Mouse (Mus musculus): Measurements from ENCODE around the gene Psmc1. TPM values are rescaled to one million over a fixed set of nuclear protein-coding genes. Genes with fewer than 3 reads are reported as not detected.
A peak's percentile ranks its signal among the peaks of the same experiment; 100 is the strongest.

Psmc1 gene
- polyA plus RNA-seq, 1 experiment: 51.8 TPM

DNA sequence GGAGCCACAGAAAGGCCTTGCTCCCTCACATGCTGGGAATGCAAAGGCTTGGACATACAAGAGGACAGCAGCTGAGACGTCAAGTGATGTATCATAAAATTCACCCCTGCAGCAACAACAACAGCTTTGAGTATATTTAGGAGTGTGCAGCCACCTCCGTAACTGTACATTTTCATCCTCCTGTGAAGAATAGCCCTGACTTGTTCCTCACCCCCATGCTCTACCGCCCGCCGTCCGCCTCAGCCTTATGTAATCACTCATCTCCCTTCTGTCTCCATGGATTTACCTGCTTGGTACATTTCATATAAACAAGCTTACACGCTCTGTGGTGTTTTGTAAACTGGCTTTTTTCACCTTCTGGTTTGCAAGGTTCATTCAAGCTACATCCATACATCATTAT, 42.5 kb downstream of the Psmc1 start:
- TF ChIP-seq CTCF (conservative IDR thresholded peaks at IDR 0.05; ENCODE audit: insufficient read depth, insufficient read length, low read depth, low read length) (no peak), POLR2A (IDR thresholded peaks at IDR 0.05; ENCODE audit: low read depth, low read length) (no peak)
- Histone ChIP-seq H3K4me1 (ENCODE audit: control insufficient read depth, insufficient read depth, low read length) (no peaks in the 10 kb centered on the region), H3K4me3 (ENCODE audit: insufficient read depth, low read depth, low read length) (no peak overlapping the region), H3K27ac (ENCODE audit: insufficient read depth, low read depth, low read length) (no peak overlapping the region), H3K36me3 (ENCODE audit: control insufficient read depth, insufficient read depth, low read length) (0 out of 2 replicates have a peak, but pooled peaks cover under 1% of the 10 kb centered on the region), H3K27me3 (replicated peaks; ENCODE audit: control insufficient read depth, insufficient read depth, low read length) (no peaks in the 10 kb centered on the region)
- 95% methylated on average over 7 of the region's 7 CpGs for WGBS
- DNase-seq: no peak

DNA sequence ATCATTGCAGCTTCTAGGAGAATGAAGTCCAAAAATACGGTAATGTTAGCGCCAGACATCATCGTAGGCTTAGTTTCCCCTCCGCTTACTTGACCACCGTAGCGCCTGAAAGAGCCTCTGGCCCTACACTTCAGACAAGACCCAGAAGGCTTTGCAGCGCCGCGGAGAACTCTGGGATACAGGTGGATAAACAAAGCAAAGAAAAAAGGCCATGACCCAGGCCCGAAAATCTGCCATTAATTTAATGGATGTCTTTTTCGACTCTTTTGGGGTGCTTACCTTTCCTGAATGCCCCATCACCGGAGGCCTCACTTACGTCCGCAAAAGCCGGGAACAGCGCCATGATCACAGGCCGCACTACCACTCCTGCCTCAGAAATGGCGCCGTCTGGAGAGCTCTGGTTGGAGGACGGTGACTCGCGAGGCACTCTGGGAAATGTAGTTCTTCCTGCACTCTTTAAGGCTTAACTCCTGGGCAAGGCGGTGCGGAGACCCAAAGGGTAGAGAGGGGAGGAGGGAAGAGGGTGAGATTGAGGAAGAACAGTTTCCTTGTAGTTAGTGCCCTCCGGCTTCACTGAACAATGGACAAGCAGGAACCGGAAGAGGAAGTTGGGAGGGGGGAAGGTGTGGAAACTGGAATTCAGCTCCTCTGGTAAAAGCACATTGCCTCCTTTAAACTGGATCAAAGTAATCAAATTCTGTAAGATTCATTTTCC, 49.5 kb downstream of the Psmc1 start, which contains the start of gene Nrde2:
TSS of gene Nrde2 (minus strand) at position 393 of the 715 bp plus-strand sequence.
- H3K27ac ChIP-seq (ENCODE audit: insufficient read depth, low read depth, low read length): peak within 1 kb of the TSS; percentile 89

DNA sequence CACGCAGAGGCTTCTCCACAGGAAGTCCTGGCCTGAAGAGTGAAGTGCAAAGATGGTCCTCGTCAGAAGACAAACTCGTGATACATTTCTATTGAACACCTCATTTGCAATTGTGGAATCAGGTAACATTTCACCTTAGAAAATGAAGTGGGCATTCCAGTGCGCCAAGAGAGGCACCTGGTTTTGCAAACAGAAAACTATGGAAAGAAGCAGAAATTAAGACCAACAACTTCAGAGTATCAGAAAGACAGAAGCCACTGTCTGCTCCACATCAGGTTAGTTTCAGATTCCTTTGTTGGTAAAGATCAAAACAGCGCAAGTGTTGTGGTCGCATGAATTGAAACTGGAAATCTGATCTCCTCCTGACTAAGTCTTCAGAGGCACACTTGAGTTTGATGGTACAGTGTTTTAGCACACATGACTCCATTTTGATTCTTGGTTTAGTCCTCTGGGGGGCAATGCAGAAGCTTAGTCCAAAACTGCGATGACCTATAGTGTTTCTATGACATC, 55.1 kb downstream of the Psmc1 start:
- no peak for DNase-seq
- Histone ChIP-seq H3K27me3 (replicated peaks; ENCODE audit: control insufficient read depth, insufficient read depth, low read length) (no peaks in the 10 kb centered on the region), H3K36me3 (ENCODE audit: control insufficient read depth, insufficient read depth, low read length) (no peaks in the 10 kb centered on the region), H3K4me1 (ENCODE audit: control insufficient read depth, insufficient read depth, low read length) (no peaks in the 10 kb centered on the region), H3K4me3 (ENCODE audit: insufficient read depth, low read depth, low read length) (no peak overlapping the region), H3K27ac (ENCODE audit: insufficient read depth, low read depth, low read length) (no peak overlapping the region)
- WGBS: 85% methylated on average over 7 of the region's 7 CpGs
- no peak for TF ChIP-seq CTCF (conservative IDR thresholded peaks at IDR 0.05; ENCODE audit: insufficient read depth, insufficient read length, low read depth, low read length)
- no peak for TF ChIP-seq POLR2A (IDR thresholded peaks at IDR 0.05; ENCODE audit: low read depth, low read length)

More for the DNA sequence above, 49.5 kb downstream of the Psmc1 start, which contains the start of gene Nrde2:
- H3K27me3 ChIP-seq (replicated peaks; ENCODE audit: control insufficient read depth, insufficient read depth, low read length): no peaks in the 10 kb centered on the region
- peak; percentile 96 for DNase-seq
- peak within 1 kb of the TSS; percentile 67 for H3K4me3 ChIP-seq (ENCODE audit: insufficient read depth, low read depth, low read length)
- WGBS: under 1% methylated on average over 26 of the region's 26 CpGs
- no peaks in the 10 kb centered on the region for H3K36me3 ChIP-seq (ENCODE audit: control insufficient read depth, insufficient read depth, low read length)
- TF ChIP-seq POLR2A (IDR thresholded peaks at IDR 0.05; ENCODE audit: low read depth, low read length) (peak; percentile 10), CTCF (conservative IDR thresholded peaks at IDR 0.05; ENCODE audit: insufficient read depth, insufficient read length, low read depth, low read length) (no peak)
- H3K4me1 ChIP-seq (ENCODE audit: control insufficient read depth, insufficient read depth, low read length): no peaks in the 10 kb centered on the region

DNA sequence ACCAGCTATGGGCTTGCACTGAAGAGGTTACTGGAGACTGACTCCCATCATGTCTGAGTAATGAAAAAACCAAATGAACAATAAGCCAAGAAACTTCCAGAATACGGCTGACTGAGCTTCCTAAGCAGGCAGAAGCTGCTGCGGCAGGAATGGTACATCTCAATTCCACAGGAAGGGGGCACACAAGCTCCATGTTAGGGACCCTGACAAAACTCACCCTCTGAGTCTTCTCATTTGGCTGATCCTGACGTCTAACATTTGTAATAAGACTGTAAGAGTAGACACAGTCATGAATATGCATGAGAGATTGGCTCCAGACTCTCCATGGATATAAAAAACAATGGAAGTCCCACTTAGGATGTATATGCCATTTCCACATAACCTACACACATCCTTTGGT, 56.2 kb downstream of the Psmc1 start:
- WGBS: 26% methylated on average over 3 of the region's 3 CpGs
- TF ChIP-seq CTCF (conservative IDR thresholded peaks at IDR 0.05; ENCODE audit: insufficient read depth, insufficient read length, low read depth, low read length) (peak; percentile 57), POLR2A (IDR thresholded peaks at IDR 0.05; ENCODE audit: low read depth, low read length) (no peak)

DNA sequence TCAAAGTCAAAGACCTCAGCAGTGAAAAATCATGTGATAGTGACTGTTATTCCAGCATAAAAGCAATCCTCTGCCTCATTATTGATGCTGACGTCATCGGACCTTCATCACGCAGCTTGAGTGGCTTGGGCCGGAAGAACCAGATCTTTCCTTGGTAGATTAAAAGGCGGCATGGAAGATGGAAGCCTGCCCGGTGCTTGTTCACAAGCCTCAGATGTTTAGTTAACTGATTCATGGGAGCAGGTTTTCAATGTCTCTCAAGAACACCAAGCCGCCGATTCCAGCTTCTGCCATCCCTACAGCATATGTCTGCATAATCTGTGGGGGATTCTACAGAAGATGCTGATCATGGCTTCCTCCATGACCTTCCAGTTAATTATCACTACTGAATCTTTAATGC, 57.0 kb downstream of the Psmc1 start:
- 81% methylated on average over 8 of the region's 8 CpGs for WGBS
- Histone ChIP-seq H3K36me3 (ENCODE audit: control insufficient read depth, insufficient read depth, low read length) (no peaks in the 10 kb centered on the region), H3K4me3 (ENCODE audit: insufficient read depth, low read depth, low read length) (no peak overlapping the region), H3K27me3 (replicated peaks; ENCODE audit: control insufficient read depth, insufficient read depth, low read length) (no peaks in the 10 kb centered on the region), H3K27ac (ENCODE audit: insufficient read depth, low read depth, low read length) (no peak overlapping the region), H3K4me1 (ENCODE audit: control insufficient read depth, insufficient read depth, low read length) (no peaks in the 10 kb centered on the region)
- DNase-seq: no peak
- TF ChIP-seq POLR2A (IDR thresholded peaks at IDR 0.05; ENCODE audit: low read depth, low read length) (no peak), CTCF (conservative IDR thresholded peaks at IDR 0.05; ENCODE audit: insufficient read depth, insufficient read length, low read depth, low read length) (no peak)

More for the DNA sequence above, 56.2 kb downstream of the Psmc1 start:
- DNase-seq: peak; percentile 51
- no peaks in the 10 kb centered on the region for H3K27me3 ChIP-seq (replicated peaks; ENCODE audit: control insufficient read depth, insufficient read depth, low read length)
- no peaks in the 10 kb centered on the region for H3K4me1 ChIP-seq (ENCODE audit: control insufficient read depth, insufficient read depth, low read length)
- no peak overlapping the region for H3K27ac ChIP-seq (ENCODE audit: insufficient read depth, low read depth, low read length)
- no peak overlapping the region for H3K4me3 ChIP-seq (ENCODE audit: insufficient read depth, low read depth, low read length)
- H3K36me3 ChIP-seq (ENCODE audit: control insufficient read depth, insufficient read depth, low read length): no peaks in the 10 kb centered on the region

DNA sequence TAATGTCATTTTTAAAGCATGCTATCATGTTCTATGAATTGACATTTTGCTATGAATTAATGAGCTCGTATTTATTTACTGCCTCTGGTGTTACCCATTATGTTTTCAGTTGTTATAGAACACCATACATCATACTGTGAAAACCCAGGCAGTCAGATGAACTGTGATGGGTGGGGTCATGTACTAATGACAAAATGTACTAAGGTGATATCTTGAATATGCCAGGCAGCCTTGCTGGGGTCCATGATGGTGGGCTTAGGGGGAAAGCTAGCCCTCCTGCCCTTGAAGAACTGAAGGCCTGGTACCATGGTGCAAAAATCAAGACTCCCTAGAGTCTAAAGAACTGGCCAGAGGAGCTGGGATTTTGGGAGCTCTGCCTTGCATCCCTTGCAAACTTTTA, 57.5 kb downstream of the Psmc1 start:
- Histone ChIP-seq H3K4me3 (ENCODE audit: insufficient read depth, low read depth, low read length) (no peak overlapping the region), H3K27me3 (replicated peaks; ENCODE audit: control insufficient read depth, insufficient read depth, low read length) (no peaks in the 10 kb centered on the region), H3K27ac (ENCODE audit: insufficient read depth, low read depth, low read length) (no peak overlapping the region), H3K4me1 (ENCODE audit: control insufficient read depth, insufficient read depth, low read length) (no peaks in the 10 kb centered on the region), H3K36me3 (ENCODE audit: control insufficient read depth, insufficient read depth, low read length) (no peaks in the 10 kb centered on the region)
- TF ChIP-seq CTCF (conservative IDR thresholded peaks at IDR 0.05; ENCODE audit: insufficient read depth, insufficient read length, low read depth, low read length) (no peak), POLR2A (IDR thresholded peaks at IDR 0.05; ENCODE audit: low read depth, low read length) (no peak)
- no peak for DNase-seq
- 95% methylated on average over 1 of the region's 1 CpGs for WGBS
